Mouse (Mus musculus) myocyte (in vitro differentiated cells): ENCODE measurements at regions not wholly inside any gene's neighbourhood (a gene's known extent, or its start where the extent isn't known, plus 50 kb on each side); places are given as distances from the start of the nearest gene placed in this dataset.

Experiments used
- H3K27me3 ChIP-seq: one replicate; pipeline ENCODE4 v1.6.1; 2011; ENCODE audit not compliant: control insufficient read depth, insufficient read depth, insufficient read length
- H3K36me3 ChIP-seq: one replicate; pipeline ENCODE4 v1.6.1; 2011; ENCODE audit not compliant: control insufficient read depth, insufficient read depth
- H3K4me2 ChIP-seq: one replicate; pipeline ENCODE4 v1.6.1; 2011; ENCODE audit warnings: low read depth, control low read depth
- H3K4me3 ChIP-seq: one replicate; pipeline ENCODE4 v1.5.1; 2011; ENCODE audit warnings: mild to moderate bottlenecking, control low read depth, moderate library complexity
- H3K79me2 ChIP-seq: one replicate; pipeline ENCODE4 v1.6.1; 2011; ENCODE audit not compliant: control insufficient read depth, insufficient read depth
- H3ac ChIP-seq: one replicate; pipeline ENCODE4 v1.6.1; 2011; ENCODE audit not compliant: control insufficient read depth, insufficient read length
- CEBPB ChIP-seq: IDR thresholded peaks from 2 replicates; pipeline ENCODE4 v1.6.1; 2011; ENCODE audit warnings: mild to moderate bottlenecking, moderate library complexity; ENCODE audit not compliant: poor library complexity, insufficient read depth, severe bottlenecking
- E2F4 ChIP-seq: IDR thresholded peaks from one replicate; pipeline ENCODE4 v1.6.1; 2011; ENCODE audit warnings: mild to moderate bottlenecking, control low read depth, moderate library complexity; ENCODE audit not compliant: insufficient read depth
- MAX ChIP-seq: IDR thresholded peaks from one replicate; pipeline ENCODE4 v1.6.1; 2011; ENCODE audit warnings: low read depth, mild to moderate bottlenecking, control low read depth
- MYOD1 ChIP-seq, 3 experiments: IDR thresholded peaks; one replicate each; pipeline ENCODE4 v1.6.1; 2011; ENCODE audit warnings: control low read depth in 2 of 3, low read depth in 2 of 3, mild to moderate bottlenecking in 2 of 3, moderate library complexity in 1 of 3; ENCODE audit not compliant: insufficient read length in 2 of 3, control insufficient read depth in 1 of 3
- MYOG ChIP-seq, 3 experiments: IDR thresholded peaks; one replicate each; pipeline ENCODE4 v1.6.1; 2011; ENCODE audit warnings: control low read depth in 2 of 3, low read depth in 2 of 3, mild to moderate bottlenecking in 2 of 3; ENCODE audit not compliant: insufficient read length in 2 of 3, control insufficient read depth in 1 of 3, insufficient read depth in 1 of 3
- POLR2A ChIP-seq: IDR thresholded peaks from one replicate; pipeline ENCODE4 v1.6.1; 2011; ENCODE audit warnings: low read depth, mild to moderate bottlenecking, control low read depth, moderate library complexity; ENCODE audit not compliant: insufficient read length
- POLR2AphosphoS2 ChIP-seq: IDR thresholded peaks from one replicate; pipeline ENCODE4 v1.6.1; 2011; ENCODE audit warnings: low read depth, control low read depth; ENCODE audit not compliant: insufficient read length
- REST ChIP-seq: IDR thresholded peaks from one replicate; pipeline ENCODE4 v1.6.1; 2011; ENCODE audit warnings: mild to moderate bottlenecking, control low read depth, moderate library complexity; ENCODE audit not compliant: insufficient read depth, insufficient read length
- SRF ChIP-seq: IDR thresholded peaks from one replicate; pipeline ENCODE4 v1.6.1; 2011; ENCODE audit warnings: low read depth; ENCODE audit not compliant: control insufficient read depth, insufficient read length
- TCF12 ChIP-seq: IDR thresholded peaks from one replicate; pipeline ENCODE4 v1.6.1; 2011; ENCODE audit warnings: mild to moderate bottlenecking, control low read depth; ENCODE audit not compliant: poor library complexity, insufficient read depth, severe bottlenecking
- TCF3 ChIP-seq: IDR thresholded peaks from one replicate; pipeline ENCODE4 v1.6.1; 2011; ENCODE audit warnings: low read depth, control low read depth; ENCODE audit not compliant: insufficient read length
- USF1 ChIP-seq: IDR thresholded peaks from one replicate; pipeline ENCODE4 v1.6.1; 2011; ENCODE audit warnings: low read depth, mild to moderate bottlenecking, control low read depth, moderate library complexity

DNA sequence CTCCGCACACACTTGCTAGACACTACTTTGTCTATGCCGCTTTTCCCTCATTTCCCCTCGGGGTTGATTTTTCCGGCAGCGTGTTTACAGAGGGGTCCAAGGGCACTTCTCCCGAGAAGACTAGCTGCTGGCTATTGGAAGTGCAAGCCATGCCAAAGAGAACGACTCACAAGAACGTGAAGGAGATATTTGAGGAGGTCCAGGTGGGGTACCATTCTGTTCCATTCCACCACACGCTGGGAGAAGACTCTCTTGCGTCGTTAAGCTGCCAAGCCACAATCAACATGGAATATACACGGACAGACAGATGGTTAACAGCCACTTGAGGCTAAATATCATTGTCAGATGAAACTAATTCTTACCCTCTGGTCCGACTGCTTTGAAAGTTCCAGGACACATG, 144.6 kb upstream of the Fst start:
- TF ChIP-seq USF1 (no peak), MYOG (IDR thresholded peaks at IDR 0.05; ENCODE audit: control insufficient read depth in 1 of 3, insufficient read depth in 1 of 3, insufficient read length in 2 of 3, low read depth in 2 of 3) (no peak), CEBPB (no peak), POLR2A (no peak)

DNA sequence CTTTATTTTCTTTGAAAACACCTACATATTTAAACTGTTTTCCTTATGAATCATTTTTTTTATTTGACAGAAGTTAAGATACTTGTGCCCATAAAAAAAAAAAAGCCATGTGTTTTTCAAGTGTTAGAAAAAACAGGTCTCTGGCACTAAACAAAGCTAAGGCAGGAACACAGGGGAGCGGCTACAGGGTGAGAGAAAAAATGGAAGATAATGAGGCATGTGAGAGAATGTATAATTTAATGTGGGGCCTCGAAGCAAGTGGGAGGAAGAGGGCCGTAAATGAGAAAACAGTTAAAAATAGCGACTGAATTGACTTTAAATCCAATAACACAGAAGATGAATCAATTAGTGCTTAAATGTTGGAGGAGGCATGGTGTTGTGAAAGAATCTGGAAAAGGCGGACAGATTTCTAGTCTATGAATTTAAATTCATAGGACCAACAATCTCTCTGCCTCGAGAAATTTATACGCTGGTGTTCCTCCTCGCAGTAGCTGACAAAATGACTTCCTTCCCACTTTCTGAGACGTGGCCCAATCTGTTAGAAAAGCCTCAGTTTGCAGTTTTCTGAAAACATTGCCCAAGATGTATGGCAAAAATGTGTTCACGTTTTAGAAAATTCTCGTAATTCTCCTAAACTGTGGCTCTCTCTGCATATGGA, 145.4 kb upstream of the Fst start:
- H3K36me3 ChIP-seq = no peaks in the 10 kb centered on the region
- no peaks in the 10 kb centered on the region for H3K27me3 ChIP-seq
- TF ChIP-seq E2F4 = no peak
- TF ChIP-seq TCF3 = no peak
- no peak for TF ChIP-seq POLR2A
- TF ChIP-seq MAX = no peak
- TF ChIP-seq USF1 = no peak
- no peak for TF ChIP-seq REST
- TF ChIP-seq CEBPB = no peak
- no peak for TF ChIP-seq MYOG (IDR thresholded peaks at IDR 0.05; ENCODE audit: control insufficient read depth in 1 of 3, insufficient read depth in 1 of 3, insufficient read length in 2 of 3, low read depth in 2 of 3)
- no peak for TF ChIP-seq POLR2AphosphoS2
- TF ChIP-seq TCF12 = no peak
- no peak for TF ChIP-seq SRF
- TF ChIP-seq MYOD1 (IDR thresholded peaks at IDR 0.05; ENCODE audit: control insufficient read depth in 1 of 3, insufficient read length in 2 of 3, low read depth in 2 of 3) = no peak
- no peak overlapping the region for H3ac ChIP-seq
- H3K79me2 ChIP-seq = no peaks in the 10 kb centered on the region
- H3K4me2 ChIP-seq = no peak overlapping the region
- no peak overlapping the region for H3K4me3 ChIP-seq

More for the DNA sequence above, 144.6 kb upstream of the Fst start:
- Histone ChIP-seq H3K27me3 (no peaks in the 10 kb centered on the region), H3K4me3 (no peak overlapping the region), H3K4me2 (no peak overlapping the region), H3K79me2 (no peaks in the 10 kb centered on the region), H3K36me3 (no peaks in the 10 kb centered on the region), H3ac (no peak overlapping the region)

DNA sequence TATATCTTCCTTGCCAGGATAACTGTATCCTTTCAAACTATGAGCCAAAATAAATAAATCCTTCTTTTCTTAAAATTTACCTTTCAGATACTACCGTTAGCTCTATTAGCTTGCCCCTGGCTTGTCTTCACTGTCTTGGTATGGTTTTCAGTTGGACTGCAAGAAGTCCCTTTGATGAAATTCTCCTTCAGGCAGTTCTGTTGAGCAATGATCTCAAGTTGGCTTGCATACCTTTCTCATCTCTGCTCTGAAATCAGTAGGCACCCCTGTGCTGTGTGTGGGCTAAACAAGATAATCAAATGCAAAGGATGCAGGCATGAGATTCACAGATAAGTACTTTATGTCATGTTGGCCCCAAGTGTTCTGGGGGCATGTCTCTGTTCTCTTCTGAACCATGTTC, 155.2 kb upstream of the Fst start:
- TF ChIP-seq USF1 = no peak
- TF ChIP-seq MYOD1 (IDR thresholded peaks at IDR 0.05; ENCODE audit: control insufficient read depth in 1 of 3, insufficient read length in 2 of 3, low read depth in 2 of 3) = no peak
- TF ChIP-seq POLR2AphosphoS2 = no peak
- TF ChIP-seq E2F4 = no peak
- no peak for TF ChIP-seq TCF12
- no peak for TF ChIP-seq SRF
- no peak for TF ChIP-seq CEBPB
- no peak for TF ChIP-seq TCF3
- TF ChIP-seq MAX = no peak
- TF ChIP-seq REST = no peak
- no peak overlapping the region for H3ac ChIP-seq
- no peak overlapping the region for H3K4me3 ChIP-seq
- H3K36me3 ChIP-seq = no peaks in the 10 kb centered on the region
- H3K79me2 ChIP-seq = no peaks in the 10 kb centered on the region
- no peak overlapping the region for H3K4me2 ChIP-seq
- no peaks in the 10 kb centered on the region for H3K27me3 ChIP-seq

DNA sequence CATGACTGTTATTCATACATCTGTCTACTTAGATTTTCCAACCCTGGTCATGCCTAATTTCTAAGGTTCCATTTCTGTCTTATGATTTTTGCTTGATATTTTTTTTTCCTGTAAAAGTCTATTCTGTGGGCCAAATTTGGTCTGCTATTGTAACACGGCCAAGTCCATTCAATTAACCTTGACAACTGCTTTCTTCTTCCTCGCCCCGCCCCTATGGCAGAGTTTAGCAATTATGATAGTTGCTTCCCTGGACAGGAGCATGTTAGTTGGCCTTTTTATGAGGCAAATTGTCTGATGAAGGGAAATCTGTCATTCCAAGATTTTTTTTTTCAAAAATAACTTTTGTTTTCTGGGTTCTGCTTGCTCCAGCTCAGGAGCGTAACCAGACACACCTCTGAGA, 160.7 kb upstream of the Fst start:
- Histone ChIP-seq H3K4me3 (no peak overlapping the region), H3K4me2 (peak overlapping the region; percentile 68), H3ac (no peak overlapping the region), H3K79me2 (no peaks in the 10 kb centered on the region), H3K36me3 (no peaks in the 10 kb centered on the region), H3K27me3 (no peaks in the 10 kb centered on the region)
- TF ChIP-seq POLR2AphosphoS2 (no peak), MYOG (IDR thresholded peaks at IDR 0.05; ENCODE audit: control insufficient read depth in 1 of 3, insufficient read depth in 1 of 3, insufficient read length in 2 of 3, low read depth in 2 of 3) (no peak), USF1 (no peak), MAX (no peak), SRF (no peak), CEBPB (no peak), REST (no peak), TCF12 (no peak), E2F4 (no peak), TCF3 (no peak)

DNA sequence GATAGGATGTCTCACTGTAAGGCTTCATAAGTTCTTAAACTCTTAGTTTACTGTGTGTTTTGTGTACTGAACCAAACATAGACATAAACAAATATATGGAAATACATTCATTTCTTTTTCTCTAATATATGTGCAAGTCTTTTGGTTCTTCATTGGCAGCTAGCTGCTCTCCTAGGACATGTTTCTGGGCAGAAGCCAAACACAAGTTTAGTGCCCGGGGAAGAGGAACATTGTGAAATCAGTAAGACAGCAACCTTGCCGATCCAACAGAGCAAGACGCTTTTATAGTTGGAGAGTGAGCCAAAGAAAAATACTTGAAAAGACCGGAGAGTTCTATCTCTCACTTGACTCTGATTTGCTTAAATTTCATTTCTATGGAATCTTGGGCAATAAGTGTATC, 178.0 kb upstream of the Fst start:
- TF ChIP-seq E2F4 (no peak), MYOG (IDR thresholded peaks at IDR 0.05; ENCODE audit: control insufficient read depth in 1 of 3, insufficient read depth in 1 of 3, insufficient read length in 2 of 3, low read depth in 2 of 3) (no peak), SRF (no peak), POLR2AphosphoS2 (no peak), TCF12 (no peak), REST (no peak), TCF3 (no peak), POLR2A (no peak), USF1 (no peak), CEBPB (no peak), MAX (no peak)
- H3K27me3 ChIP-seq = no peaks in the 10 kb centered on the region
- no peaks in the 10 kb centered on the region for H3K79me2 ChIP-seq
- no peaks in the 10 kb centered on the region for H3K36me3 ChIP-seq
- no peak overlapping the region for H3K4me2 ChIP-seq
- H3K4me3 ChIP-seq = no peak overlapping the region
- H3ac ChIP-seq = no peak overlapping the region
